Mouse (Mus musculus): ENCODE data around the gene Spink8. TPM values are rescaled to one million over a fixed set of nuclear protein-coding genes. Genes with fewer than 3 reads are reported as not detected.

The Spink8 gene
- polyA plus RNA-seq, 1 experiment from 2014 or later = 0.33 TPM

DNA sequence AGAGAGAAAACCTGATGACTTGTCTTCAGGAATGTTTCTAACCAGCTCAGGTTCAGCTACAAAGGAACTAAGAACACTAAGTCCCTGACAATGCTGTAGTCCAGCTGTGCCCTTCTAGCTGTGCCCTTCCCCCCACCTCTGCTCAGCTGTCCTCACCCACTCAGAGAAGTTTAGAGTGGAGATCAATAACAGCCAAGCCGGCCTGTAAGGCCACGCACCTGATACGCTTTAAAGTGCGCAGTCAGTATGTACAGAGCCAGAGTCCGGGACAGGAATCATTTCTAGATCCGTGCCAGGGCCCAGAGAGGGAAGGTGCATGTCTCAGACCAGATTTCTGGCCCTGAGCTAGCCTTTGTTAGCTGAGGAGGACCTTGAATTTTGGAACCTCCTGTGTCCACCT, 43.9 kb downstream of the Spink8 start:
- Histone ChIP-seq H3K4me1 (replicated peaks; ENCODE audit: control insufficient read depth, insufficient read depth, low read length) (no peaks in the 10 kb centered on the region), H3K9me3 (ENCODE audit: control insufficient read depth, low read length) (no peaks in the 10 kb centered on the region), H3K27ac (no peak overlapping the region), H3K27me3 (ENCODE audit: control insufficient read depth, insufficient read depth, low read length) (no peaks in the 10 kb centered on the region), H3K9ac (no peak overlapping the region), H3K4me3 (replicated peaks; ENCODE audit: low read length) (no peak overlapping the region), H3K36me3 (replicated peaks; ENCODE audit: control insufficient read depth, insufficient read depth) (no peaks in the 10 kb centered on the region), H3K4me2 (replicated peaks) (no peak overlapping the region)
- WGBS = 86% methylated on average over 6 of the region's 6 CpGs
- ATAC-seq (ENCODE audit: low FRiP score) (no peak), DNase-seq (ENCODE audit: low spot score) (no peak)

GRCm38 (mm10) chr9:109862397-109863044, 50.4 kb downstream of the Spink8 start:
- Histone ChIP-seq H3K9ac (no peak overlapping the region), H3K4me2 (replicated peaks) (peak overlapping the region; percentile 38), H3K27me3 (ENCODE audit: control insufficient read depth, insufficient read depth, low read length) (no peaks in the 10 kb centered on the region), H3K4me1 (replicated peaks; ENCODE audit: control insufficient read depth, insufficient read depth, low read length) (no peaks in the 10 kb centered on the region), H3K36me3 (replicated peaks; ENCODE audit: control insufficient read depth, insufficient read depth) (no peaks in the 10 kb centered on the region), H3K9me3 (ENCODE audit: control insufficient read depth, low read length) (no peaks in the 10 kb centered on the region), H3K4me3 (replicated peaks; ENCODE audit: low read length) (no peak overlapping the region), H3K27ac (no peak overlapping the region)
- WGBS = 19% methylated on average over 20 of the region's 20 CpGs
- DNase-seq (ENCODE audit: low spot score) (peak; percentile 89), ATAC-seq (ENCODE audit: low FRiP score) (peak; percentile 37; the same call in 1 of the 2 replicates)

- DNase-seq (ENCODE audit: low spot score) = no peak
- H3K27me3 ChIP-seq (ENCODE audit: control insufficient read depth, insufficient read depth, low read length) = no peaks in the 10 kb centered on the region
- no peak overlapping the region for H3K4me2 ChIP-seq (replicated peaks)
- no peaks in the 10 kb centered on the region for H3K36me3 ChIP-seq (replicated peaks; ENCODE audit: control insufficient read depth, insufficient read depth)
- no peak overlapping the region for H3K9ac ChIP-seq
- no peaks in the 10 kb centered on the region for H3K9me3 ChIP-seq (ENCODE audit: control insufficient read depth, low read length)
- no peak overlapping the region for H3K4me3 ChIP-seq (replicated peaks; ENCODE audit: low read length)
- H3K4me1 ChIP-seq (replicated peaks; ENCODE audit: control insufficient read depth, insufficient read depth, low read length) = no peaks in the 10 kb centered on the region
- no peak for ATAC-seq (ENCODE audit: low FRiP score)
- no peak overlapping the region for H3K27ac ChIP-seq
- 68% methylated on average over 3 of the region's 3 CpGs for WGBS
These were observed 51.0 kb downstream of the Spink8 start for GRCm38 (mm10) chr9:109863085-109863484.

- ATAC-seq (ENCODE audit: low FRiP score) (no peak), DNase-seq (ENCODE audit: low spot score) (no peak)
- 75% methylated on average over 2 of the region's 2 CpGs for WGBS
- no peaks in the 10 kb centered on the region for H3K36me3 ChIP-seq (replicated peaks; ENCODE audit: control insufficient read depth, insufficient read depth)
- no peaks in the 10 kb centered on the region for H3K4me1 ChIP-seq (replicated peaks; ENCODE audit: control insufficient read depth, insufficient read depth, low read length)
- no peaks in the 10 kb centered on the region for H3K27me3 ChIP-seq (ENCODE audit: control insufficient read depth, insufficient read depth, low read length)
- no peaks in the 10 kb centered on the region for H3K9me3 ChIP-seq (ENCODE audit: control insufficient read depth, low read length)
- H3K4me2 ChIP-seq (replicated peaks) = no peak overlapping the region
- no peak overlapping the region for H3K4me3 ChIP-seq (replicated peaks; ENCODE audit: low read length)
- no peak overlapping the region for H3K9ac ChIP-seq
- no peak overlapping the region for H3K27ac ChIP-seq
These were observed 54.1 kb downstream of the Spink8 start for GRCm38 (mm10) chr9:109866218-109866617.

GRCm38 (mm10) chr9:109870983-109871572, 59.0 kb downstream of the Spink8 start:
- ATAC-seq (ENCODE audit: low FRiP score) = no peak

DNA sequence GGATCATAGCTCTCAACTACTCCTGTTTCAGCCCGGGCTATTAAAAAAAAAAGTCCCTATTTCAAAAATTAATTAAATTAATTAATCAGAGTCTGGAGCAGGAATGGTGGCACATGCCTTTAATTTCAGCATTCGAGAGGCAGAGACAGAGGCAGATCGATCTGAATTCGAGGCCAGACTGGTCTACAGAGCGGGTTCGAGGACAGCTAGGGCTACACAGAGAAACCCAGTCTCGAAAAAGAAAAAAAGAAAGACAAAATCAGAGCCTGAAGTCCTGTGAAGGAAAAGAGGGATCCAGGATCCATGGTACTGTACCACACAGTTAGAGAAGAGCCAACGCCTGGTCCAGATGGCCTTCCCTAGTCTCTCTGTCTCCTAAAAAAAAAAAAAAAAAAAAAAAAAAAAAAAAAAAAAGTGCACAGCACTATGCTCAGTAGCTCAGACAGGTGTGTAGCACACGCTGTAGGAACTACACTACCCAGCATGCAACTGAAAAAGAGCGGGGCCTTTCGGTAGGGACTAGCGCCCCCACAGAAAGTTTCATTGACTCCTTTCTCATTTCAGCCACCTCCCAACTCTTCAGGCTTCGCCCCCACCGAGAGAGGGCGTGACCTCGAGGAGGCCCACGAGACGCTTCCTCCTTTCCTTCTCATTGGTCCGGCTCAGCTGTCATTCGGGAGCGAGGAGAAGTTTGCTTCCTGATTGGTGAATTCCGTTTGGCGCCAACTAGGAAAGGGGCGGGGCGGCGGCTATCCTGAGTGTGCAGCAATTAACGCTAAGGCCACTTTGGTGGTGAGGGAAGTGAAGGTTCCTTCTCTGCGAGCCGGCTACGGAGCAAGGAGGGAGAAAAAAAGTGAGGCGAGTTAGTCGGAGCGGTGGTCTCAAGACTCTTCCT, 63.0 kb downstream of the Spink8 start, which contains the start of gene Cdc25a:
Gene Cdc25a, plus strand, starts transcription at position 783 of the 895 bp plus-strand sequence.
- WGBS = 8% methylated on average over 33 of the region's 33 CpGs
- Histone ChIP-seq H3K4me1 (replicated peaks; ENCODE audit: control insufficient read depth, insufficient read depth, low read length) (peaks cover 17% of the 10 kb centered on the region; the same call in 1 of the 2 replicates), H3K27ac (peak within 1 kb of the TSS; percentile 68), H3K36me3 (replicated peaks; ENCODE audit: control insufficient read depth, insufficient read depth) (peaks cover 11% of the 10 kb centered on the region), H3K9me3 (ENCODE audit: control insufficient read depth, low read length) (no peaks in the 10 kb centered on the region), H3K27me3 (ENCODE audit: control insufficient read depth, insufficient read depth, low read length) (no peaks in the 10 kb centered on the region), H3K4me3 (replicated peaks; ENCODE audit: low read length) (peak within 1 kb of the TSS; percentile 78), H3K9ac (peak within 1 kb of the TSS; percentile 83), H3K4me2 (replicated peaks) (peak within 1 kb of the TSS; percentile 73)
- ATAC-seq (ENCODE audit: low FRiP score) (peak; percentile 92), DNase-seq (ENCODE audit: low spot score) (peak; percentile 96)

More at GRCm38 (mm10) chr9:109870983-109871572, 59.0 kb downstream of the Spink8 start:
- Histone ChIP-seq H3K4me1 (replicated peaks; ENCODE audit: control insufficient read depth, insufficient read depth, low read length) (0 out of 2 replicates have a peak, but pooled peaks cover 3% of the 10 kb centered on the region), H3K27ac (no peak overlapping the region), H3K9ac (no peak overlapping the region), H3K4me3 (replicated peaks; ENCODE audit: low read length) (no peak overlapping the region), H3K4me2 (replicated peaks) (no peak overlapping the region), H3K27me3 (ENCODE audit: control insufficient read depth, insufficient read depth, low read length) (no peaks in the 10 kb centered on the region), H3K9me3 (ENCODE audit: control insufficient read depth, low read length) (no peaks in the 10 kb centered on the region), H3K36me3 (replicated peaks; ENCODE audit: control insufficient read depth, insufficient read depth) (no peaks in the 10 kb centered on the region)
- 46% methylated on average over 6 of the region's 6 CpGs for WGBS
- DNase-seq (ENCODE audit: low spot score) = no peak

- H3K4me1 ChIP-seq (replicated peaks; ENCODE audit: control insufficient read depth, insufficient read depth, low read length) = peaks cover 17% of the 10 kb centered on the region; the same call in 1 of the 2 replicates
- ATAC-seq (ENCODE audit: low FRiP score) (peak; percentile 61), DNase-seq (ENCODE audit: low spot score) (peak; percentile 48)
- WGBS = under 1% methylated on average over 72 of the region's 76 CpGs
- peaks cover 20% of the 10 kb centered on the region for H3K36me3 ChIP-seq (replicated peaks; ENCODE audit: control insufficient read depth, insufficient read depth)
- H3K9me3 ChIP-seq (ENCODE audit: control insufficient read depth, low read length) = no peaks in the 10 kb centered on the region
- peak overlapping the region; percentile 78 for H3K4me3 ChIP-seq (replicated peaks; ENCODE audit: low read length)
- peak overlapping the region; percentile 73 for H3K4me2 ChIP-seq (replicated peaks)
- H3K9ac ChIP-seq = peak overlapping the region; percentile 83
- H3K27me3 ChIP-seq (ENCODE audit: control insufficient read depth, insufficient read depth, low read length) = no peaks in the 10 kb centered on the region
- H3K27ac ChIP-seq = peak overlapping the region; percentile 68
These were observed 63.9 kb downstream of the Spink8 start for GRCm38 (mm10) chr9:109875695-109876601.

Data from hindbrain, embryonic 14.5 days (tissue).